Mouse (Mus musculus) megakaryocyte, embryonic 14.5 days (primary cell): Measurements from ENCODE around the gene Tgds.
"Not testable (repeated sequence)": the region's sequence is repeated elsewhere in the genome, so short reads cannot be mapped to it uniquely, and the experiment has no call there.

Experiments used
- FLI1 ChIP-seq: IDR thresholded peaks from 2 replicates; pipeline ENCODE4 v1.6.1; 2012; ENCODE audit warnings: low read length, inconsistent platforms, mixed read lengths
- GATA1 ChIP-seq: IDR thresholded peaks from 3 replicates; pipeline ENCODE4 v1.6.1; 2012; ENCODE audit warnings: mixed read lengths, low read length, inconsistent platforms, borderline replicate concordance

DNA sequence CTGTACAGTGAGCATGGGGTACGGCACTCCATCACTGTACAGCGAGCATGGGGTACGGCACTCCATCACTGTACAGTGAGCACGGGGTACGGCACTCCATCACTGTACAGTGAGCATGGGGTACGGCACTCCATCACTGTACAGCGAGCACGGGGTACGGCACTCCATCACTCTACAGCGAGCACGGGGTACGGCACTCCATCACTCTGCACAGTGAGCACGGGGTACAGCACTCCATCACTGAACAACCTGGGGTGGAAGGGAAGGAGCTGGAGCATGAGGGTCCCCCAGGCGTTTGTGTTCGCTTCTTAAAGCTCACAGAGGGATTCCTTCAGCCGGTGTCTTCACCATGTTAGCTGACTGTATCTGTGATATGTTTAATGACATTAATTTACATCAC is 23.5 kb upstream of the Tgds start:
- not testable (repeated sequence) for TF ChIP-seq GATA1, FLI1
